Mouse (Mus musculus) G1E-ER4 (cell line): ENCODE measurements around the gene Tcirg1. TPM values are rescaled to one million over a fixed set of nuclear protein-coding genes. Genes with fewer than 3 reads are reported as not detected.

Experiments used
- GATA1 ChIP-seq: IDR thresholded peaks from one replicate; pipeline ENCODE4 v1.8.0; 2012; ENCODE audit warnings: low read length, inconsistent platforms
- polyA plus RNA-seq: library from polyadenylated mRNA; stranded (reverse); fragments of >175 nt; gene quantifications from 2 replicates; pipeline ENCODE4 v1.2.3, GENCODE M21; 2012

The Tcirg1 gene
- polyA plus RNA-seq, 1 experiment = 39.3 TPM

DNA sequence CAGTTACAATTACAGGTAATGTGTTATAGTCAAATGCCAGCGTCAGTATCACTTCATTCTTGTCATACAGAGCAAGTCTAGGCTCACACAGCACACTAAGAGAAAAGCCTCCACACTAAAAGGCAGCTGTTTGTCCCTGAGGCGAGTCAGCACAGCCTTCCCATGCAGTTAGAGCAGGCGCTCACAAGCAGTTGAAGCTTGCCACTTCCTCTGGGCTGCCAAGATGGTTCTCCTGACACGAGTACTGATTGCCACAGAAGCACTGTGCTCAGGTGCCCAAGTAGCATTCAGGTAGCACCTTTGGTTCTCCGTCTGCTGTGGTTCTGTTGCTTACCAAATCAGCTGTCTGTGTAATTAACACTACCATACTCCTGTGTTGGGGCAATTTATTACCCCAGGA is 17.8 kb downstream of the Tcirg1 start:
- TF ChIP-seq GATA1 = no peak

DNA sequence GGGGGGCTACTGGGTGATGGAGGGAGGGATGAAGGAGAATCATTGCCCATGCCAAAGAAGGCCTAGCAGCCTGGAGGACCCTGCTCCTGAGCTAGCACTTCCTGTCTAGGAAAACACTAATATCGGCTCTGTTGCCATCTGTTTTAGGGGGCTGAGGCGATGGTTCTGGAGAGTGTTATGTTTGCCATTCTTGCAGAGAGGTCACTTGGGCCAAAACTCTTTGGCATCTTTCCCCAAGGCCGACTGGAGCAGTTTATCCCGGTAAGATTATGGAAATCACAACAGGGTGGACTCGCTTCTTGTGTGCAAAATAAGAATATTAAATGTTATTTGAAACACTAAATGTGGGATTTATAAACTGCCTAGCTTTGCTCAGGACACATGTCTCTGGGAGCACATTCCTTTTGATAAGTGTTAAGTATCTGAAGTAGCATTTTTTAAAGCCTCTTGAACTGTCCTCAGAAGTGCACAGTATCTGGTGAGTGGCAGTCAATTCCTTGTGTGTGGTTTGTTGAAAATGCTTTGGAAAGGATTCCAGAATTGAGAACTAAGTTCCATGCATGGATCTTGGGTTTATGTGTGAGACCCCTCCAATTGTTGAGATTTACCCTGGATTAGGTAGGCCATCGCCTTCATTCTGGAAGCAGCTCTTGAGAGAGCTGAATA is 22.5 kb downstream of the Tcirg1 start:
- TF ChIP-seq GATA1 = no peak

DNA sequence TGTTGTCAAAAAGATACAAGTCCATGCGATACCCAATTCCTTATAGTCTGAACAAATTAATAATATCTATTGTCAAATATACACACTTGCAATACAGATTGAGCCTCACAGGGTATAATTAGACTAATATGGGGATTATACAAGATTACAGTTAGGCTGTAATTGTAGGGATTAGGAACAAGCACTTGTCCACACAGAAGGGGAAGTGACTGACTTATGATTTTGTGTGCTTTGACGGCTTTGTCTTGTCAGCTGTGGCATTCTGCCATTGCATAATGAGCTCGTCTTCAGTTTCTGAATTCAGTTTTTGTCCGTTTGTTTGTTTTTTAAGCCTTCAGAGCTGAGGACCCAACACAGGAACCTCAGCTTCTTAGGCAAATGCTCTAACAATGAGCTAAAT is 24.7 kb downstream of the Tcirg1 start:
- TF ChIP-seq GATA1 = no peak

DNA sequence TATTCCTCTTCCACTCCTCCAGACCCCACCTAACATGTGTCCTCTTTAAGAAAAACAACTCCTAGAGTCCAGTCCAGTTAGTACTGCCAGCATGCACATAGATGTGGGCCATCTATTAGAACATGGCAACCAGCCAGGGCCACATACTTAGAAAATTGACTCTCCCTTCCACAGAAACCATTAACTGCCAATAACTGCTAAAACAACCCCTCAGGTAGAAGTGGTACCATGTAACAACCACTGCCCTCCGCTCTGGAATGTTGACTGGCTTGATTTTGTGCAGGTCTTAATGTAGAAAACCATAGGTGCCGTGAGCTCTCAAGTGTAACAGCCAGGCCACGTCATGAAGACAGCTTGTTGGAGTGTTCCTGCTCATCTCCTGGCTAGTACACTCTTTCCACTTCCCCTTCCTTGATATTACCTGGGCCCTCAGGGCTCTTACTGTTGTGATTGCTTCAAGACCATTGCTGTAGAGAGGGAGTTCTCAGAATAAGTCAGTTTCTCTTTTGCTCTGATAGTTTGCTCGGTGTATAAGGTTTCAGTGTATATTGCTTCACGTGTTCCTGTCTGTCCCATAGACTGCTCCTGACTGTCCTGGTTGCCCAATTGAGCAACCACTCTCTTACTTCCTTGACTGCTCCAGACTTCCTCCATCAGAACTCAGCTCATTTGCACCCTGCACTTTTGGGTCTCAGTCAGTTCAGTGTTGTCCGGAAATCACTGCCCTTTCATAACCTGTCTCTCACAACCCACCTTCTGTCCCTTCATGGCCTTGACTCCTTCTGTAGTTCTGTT is 26.7 kb downstream of the Tcirg1 start:
- TF ChIP-seq GATA1 = no peak

DNA sequence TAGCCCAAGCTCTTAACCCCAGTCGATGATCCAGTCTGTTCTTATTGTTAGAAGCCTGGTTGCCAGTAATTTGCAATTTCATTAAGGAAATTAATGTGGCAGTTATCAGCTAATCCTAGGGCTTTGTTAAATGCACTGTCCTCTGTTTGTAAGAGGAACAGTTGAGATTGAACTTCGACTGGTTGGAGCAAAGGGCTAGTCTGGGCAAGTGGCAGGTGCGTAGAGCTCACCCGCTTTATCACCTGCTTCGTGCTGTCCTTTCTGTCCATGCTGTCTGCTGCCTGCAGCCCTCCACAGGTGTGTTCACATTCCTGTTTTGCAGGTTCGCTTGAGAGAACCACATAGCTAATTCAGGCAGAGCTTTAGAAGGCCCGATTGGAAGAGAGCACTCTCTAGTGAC is 31.9 kb downstream of the Tcirg1 start:
- TF ChIP-seq GATA1 = no peak

DNA sequence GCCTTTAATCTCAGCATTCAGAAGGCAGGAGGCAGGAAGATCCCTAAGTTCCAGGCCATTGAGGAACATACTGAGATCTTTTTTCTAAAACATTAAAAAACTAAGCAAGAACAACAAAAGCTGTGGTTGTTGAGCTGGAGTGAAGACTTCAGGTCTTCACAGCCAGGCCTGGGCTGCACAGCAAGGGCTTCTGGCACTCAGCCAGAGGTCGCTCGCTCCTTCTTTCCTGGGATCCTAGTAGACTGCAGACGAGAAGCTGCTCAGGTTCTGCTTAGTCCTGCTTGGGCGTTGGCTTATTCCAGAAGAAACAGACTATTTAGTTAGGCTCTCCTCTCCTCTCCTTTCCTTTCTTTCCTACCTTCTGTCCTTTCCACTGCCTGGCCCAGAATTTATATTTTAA is 34.6 kb downstream of the Tcirg1 start:
- TF ChIP-seq GATA1 = no peak

DNA sequence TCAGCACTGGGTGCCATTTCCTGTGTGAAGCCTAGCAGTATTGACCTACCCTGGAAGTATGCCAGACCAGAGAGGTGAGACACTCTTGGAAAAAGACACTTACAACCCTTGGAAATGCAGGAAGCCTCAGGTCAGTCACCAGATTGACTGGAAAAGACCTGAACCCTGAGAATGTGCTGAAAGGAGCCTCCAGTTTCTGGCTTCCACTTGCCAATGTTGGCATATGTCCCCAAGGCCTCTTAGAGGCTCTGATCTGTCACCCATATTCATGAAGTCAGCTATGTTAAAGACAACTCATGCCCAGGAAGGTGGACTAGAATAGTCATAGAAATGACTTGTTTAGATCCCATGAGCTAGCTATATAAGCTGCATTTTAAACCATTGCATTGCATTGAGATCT is 35.5 kb downstream of the Tcirg1 start:
- no peak for TF ChIP-seq GATA1

DNA sequence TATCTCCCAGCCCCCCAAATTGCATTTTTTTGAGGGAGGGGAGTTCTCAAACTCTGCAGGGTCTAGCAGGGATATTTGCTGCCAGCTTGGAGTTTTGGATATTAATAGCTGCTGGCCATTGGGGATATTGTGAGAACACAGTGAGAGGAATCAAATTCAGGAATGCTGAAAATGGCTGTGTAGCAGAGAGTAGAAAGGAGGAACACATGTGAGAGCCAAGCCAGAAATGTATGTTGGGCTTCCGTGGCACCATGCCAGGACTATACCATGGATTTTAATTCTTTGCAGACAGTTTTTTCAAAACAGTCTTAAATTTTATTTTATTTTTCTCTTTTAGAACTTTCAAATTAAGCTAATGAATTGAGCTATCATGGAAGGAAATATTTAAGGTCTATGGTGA is 38.6 kb downstream of the Tcirg1 start:
- no peak for TF ChIP-seq GATA1

DNA sequence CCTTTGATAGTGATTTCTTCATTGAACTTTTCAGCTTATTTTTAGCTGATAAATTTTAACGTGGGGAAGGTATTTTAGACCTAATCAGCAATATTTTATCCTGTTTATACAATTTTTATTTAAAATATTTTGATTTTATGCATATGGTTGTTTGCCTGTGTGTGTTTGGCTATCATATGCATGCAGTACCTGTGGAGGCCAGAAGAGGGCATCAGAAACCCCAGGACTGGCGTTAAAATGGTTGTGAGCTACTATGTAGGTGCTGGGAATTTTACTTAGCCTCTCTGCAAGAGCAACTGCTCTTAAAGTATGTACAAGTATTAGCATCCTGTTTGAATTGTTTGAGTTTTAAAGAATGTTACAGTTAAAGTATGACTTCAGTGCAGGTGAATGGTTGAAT is 42.0 kb downstream of the Tcirg1 start:
- TF ChIP-seq GATA1 = no peak

DNA sequence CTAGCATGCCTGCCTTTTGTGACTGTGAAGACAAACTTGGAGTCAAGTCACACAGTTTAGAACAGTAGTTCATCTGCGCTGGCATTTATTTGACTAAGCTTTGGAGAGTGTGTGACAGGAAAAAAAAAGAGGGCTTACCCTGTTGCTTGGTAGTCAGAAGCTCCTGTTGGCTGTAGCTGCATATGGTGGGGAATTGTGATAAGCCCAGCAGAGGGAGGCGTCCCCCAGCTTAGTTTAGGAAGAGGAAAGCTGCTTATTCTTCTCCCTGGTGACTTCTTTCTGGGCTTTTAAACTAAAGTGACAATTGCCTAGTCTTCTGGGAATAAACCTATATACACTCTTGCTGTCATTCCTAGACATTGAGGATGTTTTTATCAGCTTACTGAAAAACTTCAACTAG is 44.2 kb downstream of the Tcirg1 start:
- TF ChIP-seq GATA1 = no peak

DNA sequence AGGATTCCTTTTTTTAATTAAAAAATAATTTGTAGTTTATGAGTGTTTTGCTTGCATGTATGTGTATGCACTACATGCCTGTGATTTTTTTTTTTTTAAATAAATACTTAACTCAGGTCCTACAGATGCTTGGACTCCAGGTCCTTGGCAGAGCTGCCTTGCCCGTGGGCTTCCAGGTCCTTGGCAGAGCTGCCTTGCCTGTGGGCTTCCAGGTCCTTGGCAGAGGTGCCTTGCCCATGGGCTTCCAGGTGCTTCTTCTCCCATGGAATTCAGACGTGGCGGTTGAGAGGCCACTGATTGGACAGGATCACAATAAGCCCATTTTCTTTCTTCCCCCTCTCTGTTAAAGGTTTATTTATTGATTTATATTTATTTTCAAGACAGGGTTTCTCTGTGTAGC is 49.7 kb downstream of the Tcirg1 start:
- no peak for TF ChIP-seq GATA1

DNA sequence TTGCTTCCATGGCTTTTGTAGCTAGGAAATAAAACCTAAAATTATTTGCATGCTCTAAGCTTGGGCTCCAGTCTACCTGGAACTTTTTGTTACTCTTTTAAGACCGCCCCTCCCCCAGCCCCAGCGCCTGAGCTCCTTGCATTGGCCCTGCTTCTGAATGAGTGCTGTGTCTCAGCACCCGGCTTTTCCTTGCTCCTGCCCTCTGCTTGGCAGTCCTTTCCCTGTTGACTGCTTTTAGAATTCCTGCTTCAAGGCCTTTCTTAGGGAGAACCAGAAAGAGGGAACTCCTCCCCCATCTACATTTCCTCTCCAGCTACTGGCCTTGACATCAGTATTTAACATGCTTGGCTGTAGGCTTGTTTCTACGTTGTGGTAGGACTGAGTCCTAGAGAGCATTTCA is 51.3 kb downstream of the Tcirg1 start:
- no peak for TF ChIP-seq GATA1

DNA sequence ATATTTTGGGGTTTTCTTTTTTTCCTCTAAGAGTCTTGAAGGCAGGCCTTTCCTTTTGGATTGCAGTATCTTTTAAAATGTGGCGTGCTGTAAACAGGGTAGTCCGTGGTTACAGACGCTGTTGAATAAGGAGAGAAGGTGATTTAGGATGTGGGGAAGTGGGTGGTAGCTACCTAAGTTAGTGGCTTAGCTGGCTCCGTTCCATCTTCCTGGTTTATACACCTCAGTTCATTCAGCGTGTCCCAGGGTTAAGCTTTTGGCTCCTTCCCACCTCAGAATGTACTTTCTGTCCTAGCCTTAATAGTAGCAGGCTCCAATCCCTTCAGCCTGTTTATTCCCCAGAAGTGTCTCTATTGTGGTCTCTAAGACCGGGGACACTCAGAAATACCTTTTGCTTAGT is 51.8 kb downstream of the Tcirg1 start:
- no peak for TF ChIP-seq GATA1

DNA sequence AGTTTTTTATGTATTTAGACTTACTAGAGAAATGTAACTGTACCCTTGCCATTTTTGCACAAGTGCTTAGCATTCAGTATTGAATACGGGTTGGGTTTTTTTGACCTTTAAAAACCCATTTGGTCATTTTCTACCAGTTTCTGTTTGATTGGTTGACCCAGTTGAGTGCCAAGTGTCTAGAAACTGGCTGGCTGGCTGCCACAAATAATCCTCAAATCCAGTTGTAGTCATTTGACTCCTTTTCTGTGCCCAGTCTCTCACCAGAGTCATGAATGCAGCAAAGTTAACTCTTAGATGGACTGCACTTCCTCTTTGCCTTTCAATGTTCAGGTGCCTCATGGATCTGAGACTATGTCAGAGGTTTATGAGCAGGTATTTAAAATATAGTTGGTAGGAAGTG is 53.0 kb downstream of the Tcirg1 start:
- no peak for TF ChIP-seq GATA1

DNA sequence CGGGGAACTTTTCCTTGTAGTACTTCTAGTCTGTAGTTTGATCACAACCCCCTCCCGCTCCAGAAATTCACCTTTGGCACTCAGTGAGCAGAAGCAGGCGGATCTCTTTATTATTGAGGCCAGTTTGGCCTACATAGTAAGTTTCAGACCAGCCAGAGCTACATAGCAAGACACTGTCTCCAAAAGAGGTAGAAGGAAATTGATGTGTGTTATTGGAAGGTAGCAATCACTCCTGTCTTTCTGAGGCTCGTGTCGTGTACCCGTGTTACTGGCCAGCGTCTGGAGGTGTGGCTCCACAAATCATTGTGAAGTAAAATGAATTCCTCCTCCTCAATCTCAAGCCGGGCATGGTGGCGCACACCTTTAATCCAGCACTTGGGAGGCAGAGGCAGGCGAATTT is 53.8 kb downstream of the Tcirg1 start:
- no peak for TF ChIP-seq GATA1

DNA sequence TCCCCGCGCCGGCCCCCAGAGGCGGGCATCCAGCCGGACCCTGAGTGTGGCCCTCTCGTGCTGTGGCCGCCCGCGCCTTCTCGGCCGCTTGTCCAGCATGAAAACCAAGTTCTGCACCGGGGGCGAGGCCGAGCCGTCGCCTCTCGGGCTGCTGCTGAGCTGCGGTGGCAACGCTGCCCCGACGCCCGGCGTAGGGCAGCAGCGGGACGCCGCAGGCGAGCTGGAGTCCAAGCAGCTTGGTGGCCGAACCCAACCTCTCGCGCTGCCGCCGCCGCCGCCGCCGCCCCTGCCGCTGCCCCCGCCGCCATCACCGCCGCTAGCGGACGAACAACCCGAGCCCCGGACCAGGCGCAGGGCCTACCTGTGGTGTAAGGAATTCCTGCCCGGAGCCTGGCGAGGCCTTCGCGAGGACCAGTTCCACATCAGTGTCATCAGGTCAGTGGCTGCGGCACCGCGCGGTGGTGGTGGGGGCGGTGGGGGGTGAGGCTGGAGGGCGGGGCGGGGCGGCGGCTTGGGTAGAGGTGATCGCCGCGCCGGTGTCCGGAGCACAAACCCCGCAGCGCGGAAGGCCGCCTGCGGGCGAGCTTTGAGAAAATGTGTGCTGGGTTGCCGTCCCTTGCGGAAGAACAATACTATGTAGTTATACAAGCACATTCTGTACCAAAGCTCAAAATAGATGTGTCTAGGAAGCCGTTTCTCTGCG is 54.8 kb downstream of the Tcirg1 start:
- no peak for TF ChIP-seq GATA1
